Mouse (Mus musculus): Measurements from ENCODE around the gene Galnt10. TPM values are rescaled to one million over a fixed set of nuclear protein-coding genes. Genes with fewer than 3 reads are reported as not detected.

The Galnt10 gene
- total RNA-seq, 2 experiments from 2014 or later: 7.2 to 8.0 TPM

DNA sequence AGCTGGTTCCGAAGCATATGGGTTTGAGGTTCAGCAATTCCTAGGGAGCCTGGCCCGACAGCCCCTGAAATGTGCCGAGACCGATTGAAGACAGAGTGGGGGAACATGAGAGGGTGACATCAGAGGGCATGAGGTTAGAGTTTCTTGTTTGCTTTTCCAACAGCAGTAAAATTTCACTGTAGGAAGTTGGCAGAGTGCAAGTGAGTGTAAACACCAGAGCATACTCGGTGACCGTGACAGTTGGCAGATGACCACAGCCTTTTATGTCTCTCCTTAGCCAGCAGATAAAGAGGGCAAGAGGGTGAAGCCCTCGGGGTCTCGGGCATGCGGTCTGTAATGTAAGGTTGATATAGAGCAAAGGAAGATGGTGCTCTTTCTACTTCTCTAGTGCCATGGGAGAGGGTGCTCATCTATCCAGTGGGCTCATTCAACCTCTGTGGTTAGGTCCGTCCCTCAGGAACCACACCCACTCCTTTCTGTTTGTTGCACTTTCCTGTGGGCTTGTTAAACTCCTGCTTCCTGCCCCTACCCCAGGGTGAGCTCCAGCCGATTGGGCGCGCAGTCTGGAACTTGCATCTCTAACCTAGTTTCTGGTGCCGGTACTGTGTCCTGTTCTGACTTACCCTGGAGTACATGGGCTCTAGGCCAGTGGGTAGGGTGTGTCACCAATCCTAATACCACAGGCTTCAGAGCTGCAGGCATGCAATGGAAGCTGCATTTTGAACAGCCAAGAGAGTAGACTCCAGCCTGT is 43.1 kb downstream of the Galnt10 start:
- DNase-seq: peak; percentile 50 to 79

DNA sequence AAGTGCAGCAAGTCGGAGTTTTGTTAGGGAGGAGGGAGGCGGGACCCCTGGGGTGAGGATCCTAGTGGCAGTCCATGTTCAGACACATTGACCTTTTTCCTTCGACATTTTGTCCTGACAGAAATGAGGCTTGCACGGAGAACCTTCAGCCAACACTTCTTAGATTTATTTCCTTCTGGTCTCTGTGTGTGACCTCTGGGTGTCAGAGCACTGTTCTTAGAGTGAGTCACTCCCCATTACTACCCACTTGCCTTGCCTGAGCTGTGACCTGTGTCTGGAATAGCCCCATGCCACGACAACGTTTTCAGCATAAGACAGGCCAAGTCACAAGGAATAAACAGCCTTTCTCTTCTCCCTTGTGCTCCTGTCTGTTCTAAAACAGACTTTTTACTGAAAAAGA is 44.6 kb downstream of the Galnt10 start:
- no peak for DNase-seq

DNA sequence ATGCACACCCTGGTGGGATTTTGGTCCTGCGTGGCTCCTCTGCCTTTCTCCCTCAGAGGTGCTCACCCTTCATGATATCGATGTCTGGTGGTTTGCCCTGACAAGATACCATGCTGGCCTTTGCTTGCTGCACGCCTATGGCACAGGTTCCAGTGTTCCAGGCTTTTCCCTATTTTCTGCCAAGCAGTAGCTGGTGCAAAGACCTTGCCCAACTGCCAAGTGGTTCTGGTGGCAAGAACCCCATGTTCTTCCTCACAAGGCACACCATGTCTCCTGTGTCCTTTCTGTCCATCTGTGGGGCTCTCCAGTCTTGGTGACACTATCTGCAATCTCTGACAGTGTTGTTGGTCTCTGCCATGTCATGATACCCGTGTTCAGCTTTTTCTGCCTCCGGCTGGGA is 45.6 kb downstream of the Galnt10 start:
- DNase-seq: peak in 1 of 2 experiments; percentile 25

DNA sequence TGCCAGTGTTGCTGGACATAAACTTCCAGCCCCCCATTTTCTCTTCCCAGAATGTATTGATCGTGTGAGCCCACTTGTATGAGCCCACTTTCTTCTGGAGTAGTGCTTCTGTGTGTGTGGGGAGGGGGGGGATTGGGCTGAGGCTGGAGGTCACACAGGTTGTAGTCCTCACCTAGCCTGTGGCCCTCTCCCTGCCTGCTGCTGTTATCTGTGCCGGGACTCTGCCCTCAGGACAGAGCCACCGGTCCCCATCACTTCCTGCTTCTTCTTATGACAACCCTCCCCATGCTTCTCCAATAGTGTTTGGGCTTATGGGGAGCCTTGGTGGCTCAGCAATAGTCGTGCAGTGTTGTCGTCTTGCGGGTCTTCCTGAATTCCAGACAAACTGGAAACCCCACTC is 46.7 kb downstream of the Galnt10 start:
- DNase-seq: no peak

DNA sequence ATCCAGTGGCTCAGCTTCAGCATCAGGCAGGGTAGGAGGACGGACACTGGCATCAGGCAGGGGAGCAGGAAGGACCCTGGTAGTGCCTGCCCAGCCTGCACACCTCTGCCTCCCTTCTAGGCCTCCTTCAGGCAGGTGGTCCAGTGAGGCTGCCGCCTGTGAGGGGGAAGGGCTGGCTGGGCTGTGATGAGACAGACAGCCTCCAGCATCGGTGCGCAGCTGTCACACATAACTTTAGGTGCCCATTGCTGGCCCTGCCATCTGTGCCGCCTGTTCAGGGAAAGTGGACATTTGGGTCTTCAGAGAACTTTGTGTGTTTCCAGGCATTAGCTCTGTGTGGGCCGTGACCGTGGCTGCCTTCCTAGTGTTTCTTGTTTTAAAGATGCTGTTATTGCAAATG is 47.5 kb downstream of the Galnt10 start:
- DNase-seq: no peak

DNA sequence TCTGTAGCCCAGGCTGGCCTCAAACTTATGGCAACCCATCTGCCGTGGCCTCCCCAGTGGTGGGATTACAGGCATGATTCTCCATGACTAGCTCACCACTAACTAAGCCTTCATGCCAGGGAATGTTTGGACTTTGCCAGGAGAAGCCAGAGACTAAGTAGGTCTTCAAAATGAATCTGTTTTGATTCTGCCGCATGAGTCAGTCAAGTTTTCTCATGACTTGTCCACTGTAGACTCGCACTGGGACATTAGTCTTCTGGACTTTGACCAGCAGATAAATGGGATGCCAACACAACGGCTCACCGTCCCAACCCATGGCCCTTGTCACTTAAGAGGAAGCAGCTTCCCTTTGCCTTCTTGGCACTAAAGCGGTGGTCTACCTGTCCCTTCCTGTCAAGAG is 49.2 kb downstream of the Galnt10 start:
- DNase-seq: no peak

DNA sequence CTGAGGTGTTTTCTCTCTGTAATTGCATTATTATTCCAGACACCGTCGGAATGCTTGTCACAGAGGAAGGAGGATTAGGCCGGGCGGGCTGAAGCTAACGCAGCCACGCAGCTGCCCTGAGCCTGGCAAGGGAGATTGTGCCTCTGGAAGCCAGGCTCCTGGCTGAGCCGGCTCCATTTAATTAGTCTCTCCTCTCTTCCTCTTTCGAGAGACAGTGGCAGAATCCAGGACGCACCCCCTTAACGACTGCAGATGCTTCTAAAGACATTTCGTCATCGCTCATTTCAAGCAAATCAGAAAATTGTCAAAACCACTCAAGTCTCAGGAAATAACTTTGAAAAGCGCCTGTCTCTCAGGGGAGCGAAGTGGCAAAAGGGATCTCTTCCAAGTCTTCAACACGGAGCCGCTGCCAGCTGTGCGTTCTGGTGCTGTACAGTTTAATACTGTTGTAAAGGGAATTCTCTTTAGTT is 51.0 kb downstream of the Galnt10 start:
- DNase-seq: peak in 1 of 2 experiments; percentile 25

DNA sequence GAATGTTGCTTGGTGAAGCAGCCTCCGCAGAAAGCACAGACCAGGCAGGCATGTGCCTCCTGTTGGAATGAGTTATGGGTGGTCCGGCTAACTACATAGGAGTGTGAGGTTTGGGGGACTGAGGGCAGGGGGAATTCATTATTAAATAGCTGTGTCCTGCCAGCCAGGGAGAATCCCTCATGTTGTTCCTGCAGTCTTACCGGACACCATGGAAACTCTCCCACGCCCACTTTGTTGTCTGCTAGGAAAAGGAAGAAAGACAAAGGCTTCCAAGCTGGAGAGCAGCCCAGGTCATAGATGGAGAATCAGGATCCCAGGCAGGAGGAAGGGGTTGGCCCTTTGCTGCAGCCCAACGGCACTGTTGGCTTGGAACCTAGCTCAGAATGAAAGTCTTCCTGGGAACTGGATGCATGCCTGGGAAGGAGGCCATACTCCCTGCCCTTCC is 51.6 kb downstream of the Galnt10 start:
- peak; percentile 57 to 87 for DNase-seq

DNA sequence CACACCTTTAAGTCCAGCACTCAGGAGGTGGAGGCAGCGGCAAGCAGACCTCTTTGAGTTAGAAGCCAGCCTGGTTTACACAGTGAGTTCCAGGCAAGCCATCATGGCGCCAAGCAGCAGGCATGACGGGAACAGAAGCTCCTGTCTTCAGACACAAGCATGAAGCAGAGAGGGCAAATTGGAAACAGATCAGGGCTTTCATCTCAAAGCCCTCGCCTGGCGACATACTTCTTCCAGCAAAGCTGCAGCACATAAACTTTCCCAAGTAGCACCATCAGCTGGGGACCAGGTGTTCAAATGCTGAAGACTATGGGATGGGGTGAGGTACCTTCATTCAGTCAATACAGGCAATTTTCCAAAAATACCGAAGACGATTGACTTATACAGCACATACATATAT is 54.9 kb downstream of the Galnt10 start:
- no peak for DNase-seq

DNA sequence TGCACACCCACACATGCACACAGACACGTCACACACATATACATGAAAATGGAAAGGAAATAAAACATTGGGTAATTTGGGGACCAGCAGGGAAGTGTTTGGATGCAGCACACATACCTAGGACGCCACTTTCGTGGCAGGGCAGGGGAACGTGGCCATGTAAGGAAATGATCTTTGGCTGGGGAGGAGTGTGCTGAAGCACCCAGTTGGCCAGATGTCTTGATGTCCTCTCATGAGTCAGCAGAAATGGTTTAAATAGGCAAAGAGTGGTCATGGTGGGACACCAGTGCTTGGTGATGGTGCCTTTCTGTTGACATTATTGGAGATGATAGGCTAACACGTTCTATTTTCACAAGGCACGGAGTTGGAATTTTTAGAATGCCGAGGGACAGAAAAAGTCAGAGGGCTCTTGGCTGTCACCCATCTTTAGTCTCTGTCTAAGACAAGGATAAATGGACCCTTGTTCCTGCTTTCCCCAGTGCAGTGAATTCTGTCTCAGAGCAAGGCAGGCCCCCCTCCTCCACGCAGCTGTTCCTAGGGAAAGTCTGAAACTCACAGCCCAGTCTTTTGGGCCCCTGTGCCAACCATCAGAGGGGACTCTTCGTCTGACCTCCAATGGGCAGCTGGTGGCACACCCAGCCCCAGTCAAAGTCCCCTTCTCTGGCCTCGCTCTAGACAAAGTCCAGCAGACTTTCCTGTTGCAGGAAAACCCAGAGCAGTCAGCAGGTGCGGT is 56.1 kb downstream of the Galnt10 start:
- no peak for DNase-seq

DNA sequence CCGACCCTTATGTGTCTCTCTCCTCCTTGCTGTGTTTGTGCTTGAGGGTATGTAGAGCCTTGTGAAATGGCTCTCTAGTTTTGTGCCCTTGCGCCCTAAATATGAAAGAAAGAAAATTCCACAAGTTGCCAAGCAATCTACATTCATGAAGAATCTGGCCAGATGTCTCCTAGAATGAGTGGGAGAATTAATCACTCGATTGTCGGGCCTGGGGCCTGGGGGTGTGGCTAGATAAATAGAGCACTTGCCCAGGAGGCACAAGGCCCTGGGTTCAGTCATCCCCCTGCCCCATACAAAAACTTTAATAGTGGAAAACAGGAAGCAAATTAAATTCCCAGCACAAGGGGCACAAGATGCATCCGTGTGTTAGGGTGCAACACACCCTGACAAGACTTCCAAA is 56.7 kb downstream of the Galnt10 start:
- no peak for DNase-seq

DNA sequence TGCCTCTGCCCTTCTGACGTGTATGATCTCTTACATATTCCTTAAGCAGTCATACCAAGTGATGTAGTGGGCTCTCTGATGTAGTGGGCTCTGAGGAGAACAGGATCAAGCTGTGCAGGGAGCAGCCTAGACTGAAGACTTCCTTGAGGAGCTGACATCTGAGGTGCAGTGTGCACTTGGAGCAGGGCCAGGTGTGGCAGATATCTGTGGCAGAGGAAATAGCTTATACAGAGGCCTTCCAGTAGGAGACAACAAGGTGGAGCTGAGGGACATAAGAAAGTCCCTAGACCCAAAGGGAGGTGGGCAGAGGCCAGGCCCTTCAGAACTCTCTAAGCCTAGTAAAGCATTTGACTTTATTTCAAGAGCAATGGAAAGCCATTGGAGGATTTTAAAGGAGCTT is 61.4 kb downstream of the Galnt10 start:
- DNase-seq: no peak

DNA sequence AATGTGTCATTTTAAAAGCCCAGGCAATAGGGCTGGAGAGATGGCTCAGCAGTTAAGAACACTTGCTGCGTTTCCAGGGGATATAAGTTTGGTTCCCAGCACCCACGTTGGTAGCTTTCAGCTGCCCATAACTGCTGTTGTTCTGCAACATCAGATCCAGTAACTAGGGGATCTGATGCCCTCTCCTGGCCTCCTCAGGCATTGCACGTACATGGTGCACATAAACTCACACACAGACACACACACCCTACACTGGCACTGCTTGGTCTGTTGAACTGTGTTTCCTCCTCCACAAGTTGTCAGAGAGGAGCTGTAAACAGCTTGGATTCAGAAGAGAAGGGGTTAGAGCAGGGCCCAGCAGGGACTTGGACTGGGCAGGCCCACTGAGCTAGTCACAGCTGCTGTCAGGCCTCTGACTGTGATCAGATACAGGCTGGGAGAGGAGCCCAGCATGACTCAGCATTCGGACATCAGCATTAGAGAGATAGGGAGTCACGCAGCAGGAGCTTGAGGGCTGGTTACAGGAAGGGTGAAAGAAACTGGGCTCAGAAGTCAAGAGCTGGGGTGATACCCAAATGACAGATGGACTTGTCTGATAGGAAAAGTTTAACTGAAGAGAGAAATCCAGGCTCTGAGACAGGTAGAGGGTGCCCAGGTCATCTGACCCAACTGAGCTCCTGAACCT is 62.0 kb downstream of the Galnt10 start:
- no peak for DNase-seq

DNA sequence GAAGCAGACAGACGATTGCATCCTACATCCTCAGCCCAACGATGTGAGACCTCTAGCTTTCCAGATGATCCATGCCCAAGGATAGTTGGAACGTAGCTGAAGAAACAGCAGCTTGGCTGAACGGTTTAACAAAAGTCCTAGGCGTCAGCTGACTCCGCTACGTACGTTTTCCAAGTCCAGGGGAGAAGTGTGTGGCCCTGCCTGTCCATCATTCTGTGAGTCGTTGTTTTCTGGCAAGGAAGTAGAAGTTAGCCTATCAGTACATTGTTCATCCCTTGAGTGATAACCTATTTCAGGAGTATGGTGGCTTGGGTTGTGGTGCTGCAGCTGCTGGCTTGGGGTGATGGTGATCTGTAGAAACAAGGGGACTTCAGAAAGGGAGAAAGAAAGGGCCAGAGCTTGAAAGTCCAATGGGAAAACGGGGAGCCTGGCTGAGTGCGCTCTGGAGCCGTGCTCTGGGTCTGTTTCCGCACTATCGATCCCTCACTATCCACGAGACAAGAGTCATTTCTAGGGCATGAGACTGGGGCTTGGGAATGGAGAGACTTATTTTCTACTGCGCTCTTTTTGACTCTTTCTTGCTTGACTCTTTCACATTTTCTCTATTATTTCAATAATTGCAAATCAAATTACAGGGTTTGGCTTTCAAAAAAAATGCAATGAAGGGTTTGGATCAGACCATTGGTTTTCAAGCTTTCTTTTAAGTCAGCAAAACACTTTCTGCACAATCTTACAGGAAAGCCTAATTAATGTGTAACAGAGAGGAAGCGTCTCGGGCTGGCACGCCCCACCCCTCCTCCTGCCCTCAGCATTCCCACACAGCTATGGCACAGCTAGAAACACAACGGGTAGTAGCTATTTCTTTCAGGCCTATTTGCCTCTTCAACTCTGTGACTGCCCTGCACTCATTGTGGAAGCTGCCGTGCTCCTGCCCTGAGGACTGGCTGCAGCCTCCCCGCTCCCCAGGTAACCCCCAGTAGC is 63.2 kb downstream of the Galnt10 start:
- no peak for DNase-seq

DNA sequence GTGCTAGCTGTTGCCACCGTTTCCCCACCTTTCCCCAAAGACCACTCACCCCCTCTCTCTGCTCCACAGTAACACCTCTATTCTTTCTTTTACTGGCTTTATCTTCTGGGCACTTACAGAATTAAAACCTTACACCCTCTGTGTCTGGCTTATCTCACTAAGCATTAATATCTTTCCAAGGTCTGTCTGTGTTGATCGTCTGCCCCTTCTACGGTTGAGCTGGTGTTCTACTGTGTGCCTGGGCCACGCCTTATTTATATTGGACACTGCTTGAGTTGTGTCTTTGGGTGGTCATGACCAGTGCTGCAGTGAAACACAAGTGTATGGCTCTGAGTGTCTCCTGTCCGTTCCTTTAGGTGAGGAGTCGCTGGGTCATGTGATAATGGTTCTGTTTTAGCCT is 68.7 kb downstream of the Galnt10 start:
- DNase-seq: no peak

DNA sequence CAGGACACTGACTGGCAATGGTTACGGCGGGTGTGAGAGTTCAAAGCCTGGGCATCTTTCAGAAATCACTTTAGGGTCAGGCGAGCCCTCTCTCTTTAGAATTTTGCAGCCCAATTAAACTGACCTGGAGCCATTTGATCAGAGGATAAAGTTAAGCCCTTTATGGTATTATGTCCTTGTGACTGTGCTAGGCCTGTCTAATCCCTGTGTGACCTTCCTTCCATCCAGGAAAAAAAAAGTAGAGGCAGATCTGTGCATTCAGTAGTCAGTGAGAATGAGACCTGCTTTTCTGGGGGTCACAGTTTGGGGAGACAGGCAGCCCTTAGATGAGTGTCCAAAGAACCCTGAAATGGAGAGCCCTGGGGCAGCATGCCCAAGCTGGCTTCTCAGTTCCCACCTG is 71.5 kb downstream of the Galnt10 start:
- no peak for DNase-seq

DNA sequence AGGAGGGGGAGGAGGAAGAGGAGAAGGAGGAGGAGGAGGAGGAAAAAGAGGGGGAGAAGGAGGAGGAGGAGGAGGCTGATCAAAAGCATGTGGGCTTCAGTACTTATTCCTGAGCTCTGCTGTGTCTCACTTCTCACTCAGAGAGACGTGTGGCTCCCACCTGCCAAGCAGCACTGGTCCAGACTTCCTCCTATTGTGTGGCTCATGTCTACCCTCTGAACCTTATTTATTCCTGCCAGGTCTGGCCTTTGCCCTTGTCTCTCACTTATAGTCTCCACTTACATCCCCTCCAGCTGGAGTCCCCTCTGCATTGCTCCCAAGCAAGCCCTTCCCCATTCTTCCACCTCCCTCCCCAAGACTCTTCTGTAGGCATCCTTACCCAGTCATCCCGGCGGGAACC is 72.2 kb downstream of the Galnt10 start:
- no peak for DNase-seq

DNA sequence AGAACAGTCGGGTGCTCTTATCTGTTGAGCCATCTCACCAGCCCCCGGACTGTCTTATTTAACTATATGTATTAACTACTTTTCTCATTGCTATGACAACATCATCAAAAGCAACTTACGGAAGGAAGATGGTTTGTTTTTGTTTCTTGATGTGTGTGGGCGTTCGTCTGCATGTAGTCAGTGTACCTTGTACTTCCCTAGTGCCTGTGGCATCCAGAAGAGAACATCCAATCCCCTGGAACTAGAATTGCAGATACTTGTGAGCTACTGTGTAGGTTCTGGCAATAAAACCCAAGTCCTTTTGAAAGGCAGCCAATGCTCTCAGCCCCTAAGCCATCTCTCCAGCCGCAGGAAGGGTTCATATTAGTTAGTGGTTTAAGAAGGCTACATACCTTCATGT is 72.8 kb downstream of the Galnt10 start:
- no peak for DNase-seq

DNA sequence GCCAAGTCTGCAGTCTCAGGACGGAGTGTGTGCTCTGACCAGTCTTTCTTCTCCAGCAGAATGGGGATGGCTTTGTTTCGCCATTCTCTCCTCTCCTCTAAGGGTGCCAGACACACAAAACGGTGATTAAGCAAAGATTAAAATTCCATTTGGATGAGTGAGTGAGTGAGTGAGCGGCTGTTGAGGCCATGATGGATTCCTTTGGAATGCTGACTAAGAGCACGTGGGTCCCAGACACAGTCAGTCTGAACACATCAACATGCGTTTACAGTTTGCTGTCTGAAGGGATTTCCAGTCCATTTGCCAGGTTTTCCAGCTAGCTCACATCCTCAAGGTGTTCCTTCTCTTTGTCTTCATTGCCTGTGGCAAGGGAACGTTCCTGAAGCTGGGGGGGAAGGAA is 74.4 kb downstream of the Galnt10 start:
- DNase-seq: no peak

DNA sequence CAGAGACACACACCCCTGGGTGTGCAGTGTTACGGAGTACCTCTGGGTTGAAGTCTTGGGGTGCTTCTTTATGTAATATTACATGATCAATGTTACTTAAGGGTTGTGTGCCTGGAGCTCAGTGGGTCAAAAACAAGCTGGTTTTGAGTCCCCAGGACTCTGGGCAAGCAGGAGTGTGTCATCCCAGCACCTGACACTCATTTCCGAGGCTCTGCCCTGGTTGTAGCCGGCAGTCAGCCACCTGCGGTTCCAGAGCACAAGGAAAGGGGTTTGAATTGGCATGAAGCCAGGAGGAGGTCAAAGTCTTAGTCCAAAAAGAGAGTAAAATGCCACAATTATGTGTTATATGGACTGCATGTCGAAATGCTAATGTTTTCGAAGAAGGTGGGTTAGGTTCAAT is 74.8 kb downstream of the Galnt10 start:
- DNase-seq: no peak

DNA sequence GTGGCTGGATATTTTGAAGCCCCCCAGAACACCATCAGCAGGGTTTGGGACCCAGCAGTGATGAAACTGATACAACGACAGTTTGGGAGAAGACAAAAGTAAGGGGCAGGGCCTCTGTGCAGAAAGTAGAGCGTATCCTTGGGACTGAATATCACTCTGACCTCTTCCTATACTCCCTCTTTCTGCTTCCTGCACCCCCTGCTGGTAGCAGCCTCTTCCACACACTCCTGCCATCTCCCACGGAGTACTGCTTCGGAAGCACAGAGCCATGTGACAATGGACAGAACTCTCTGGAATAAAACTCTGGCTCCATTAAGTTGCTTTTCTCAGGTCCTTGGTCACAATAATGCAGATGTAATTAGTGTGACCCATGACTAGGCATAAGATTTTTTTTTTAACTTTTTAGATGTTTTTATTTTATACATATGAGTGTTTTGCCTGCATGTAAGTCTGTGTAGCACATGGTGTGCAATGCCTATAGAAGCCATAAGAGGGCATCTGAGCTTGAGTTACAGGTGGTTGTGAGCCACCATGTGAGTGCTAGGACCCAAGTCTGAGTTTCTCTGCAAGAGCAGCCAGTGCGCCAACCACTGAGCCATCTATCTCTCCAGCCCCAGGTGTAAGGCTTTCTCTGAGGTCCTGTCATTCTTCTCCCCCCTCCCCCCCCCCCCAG is 79.7 kb downstream of the Galnt10 start:
- DNase-seq: peak; percentile 14 to 47
